Mouse (Mus musculus): ENCODE measurements around the gene Lrsam1. TPM values are rescaled to one million over a fixed set of nuclear protein-coding genes. Genes with fewer than 3 reads are reported as not detected.

Gene Lrsam1
- polyA plus RNA-seq, 1 experiment = 32.8 TPM

DNA sequence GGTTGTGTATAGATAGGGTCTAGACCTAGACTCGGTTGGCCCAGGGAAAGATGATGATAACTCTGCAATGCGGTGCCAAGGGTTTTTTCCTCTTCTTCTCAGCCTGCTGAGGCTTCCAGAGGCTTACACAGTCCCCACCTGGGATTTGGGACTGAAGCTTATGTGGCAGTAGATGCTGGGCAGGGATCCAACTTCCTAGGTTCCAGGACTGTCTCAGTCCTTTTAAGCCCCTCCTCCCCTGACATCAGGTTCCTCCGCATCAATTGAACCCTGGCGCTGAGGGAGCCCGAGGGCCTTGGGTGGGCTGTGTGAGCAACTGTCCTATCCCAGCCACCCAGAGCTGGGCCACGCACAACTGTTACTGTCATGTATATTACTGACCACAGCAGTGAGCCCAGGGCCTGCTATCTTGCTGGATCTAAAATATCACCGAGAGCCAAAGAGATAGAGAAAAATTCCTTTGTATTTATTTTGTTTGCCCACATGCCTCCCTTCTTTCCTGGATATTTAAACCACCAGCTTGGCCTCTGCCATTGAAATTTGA lies 49.7 kb downstream of the Lrsam1 start:
- WGBS = 69% methylated on average over 7 of the region's 7 CpGs
- Histone ChIP-seq H3K27ac (ENCODE audit: insufficient read depth, low read length) (no peak overlapping the region), H3K4me3 (replicated peaks; ENCODE audit: insufficient read depth, low read depth, low read length) (no peak overlapping the region), H3K27me3 (ENCODE audit: control insufficient read depth, insufficient read depth, low read length) (no peaks in the 10 kb centered on the region), H3K4me1 (ENCODE audit: control insufficient read depth, insufficient read depth, low read length) (peaks cover 9% of the 10 kb centered on the region)
- TF ChIP-seq POLR2A (IDR thresholded peaks at IDR 0.05; ENCODE audit: borderline replicate concordance, insufficient read depth, low read length) (no peak), CTCF (IDR thresholded peaks at IDR 0.05; ENCODE audit: borderline replicate concordance, insufficient read depth, low read depth, low read length) (no peak)
- no peak for DNase-seq

DNA sequence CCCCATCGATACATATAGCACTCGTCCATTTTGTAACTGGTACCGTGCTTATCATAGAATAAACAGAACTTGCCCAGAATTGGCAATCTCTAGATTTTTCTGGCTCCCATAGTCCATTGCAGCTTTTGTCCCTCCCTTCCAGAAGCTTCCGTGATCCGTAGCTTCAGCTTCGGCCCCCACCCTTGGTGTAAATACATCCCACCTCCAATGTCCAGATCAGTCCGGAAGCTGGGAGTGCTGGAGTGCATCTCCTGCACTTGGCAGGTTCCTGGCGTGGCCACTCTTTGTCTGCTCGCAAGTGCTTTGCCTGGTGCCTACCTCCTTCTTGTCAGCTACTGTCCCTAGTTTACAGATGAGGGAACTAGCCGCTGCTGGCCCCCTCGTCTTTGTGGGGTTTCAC lies 52.6 kb downstream of the Lrsam1 start:
- WGBS = 23% methylated on average over 11 of the region's 11 CpGs
- Histone ChIP-seq H3K4me1 (ENCODE audit: control insufficient read depth, insufficient read depth, low read length) (no peaks in the 10 kb centered on the region), H3K27ac (ENCODE audit: insufficient read depth, low read length) (0 out of 2 replicates have a peak overlapping the region, but pooled peaks have one; percentile 7), H3K27me3 (ENCODE audit: control insufficient read depth, insufficient read depth, low read length) (no peaks in the 10 kb centered on the region), H3K4me3 (replicated peaks; ENCODE audit: insufficient read depth, low read depth, low read length) (no peak overlapping the region)
- no peak for DNase-seq
- TF ChIP-seq POLR2A (IDR thresholded peaks at IDR 0.05; ENCODE audit: borderline replicate concordance, insufficient read depth, low read length) (no peak), CTCF (IDR thresholded peaks at IDR 0.05; ENCODE audit: borderline replicate concordance, insufficient read depth, low read depth, low read length) (no peak)

DNA sequence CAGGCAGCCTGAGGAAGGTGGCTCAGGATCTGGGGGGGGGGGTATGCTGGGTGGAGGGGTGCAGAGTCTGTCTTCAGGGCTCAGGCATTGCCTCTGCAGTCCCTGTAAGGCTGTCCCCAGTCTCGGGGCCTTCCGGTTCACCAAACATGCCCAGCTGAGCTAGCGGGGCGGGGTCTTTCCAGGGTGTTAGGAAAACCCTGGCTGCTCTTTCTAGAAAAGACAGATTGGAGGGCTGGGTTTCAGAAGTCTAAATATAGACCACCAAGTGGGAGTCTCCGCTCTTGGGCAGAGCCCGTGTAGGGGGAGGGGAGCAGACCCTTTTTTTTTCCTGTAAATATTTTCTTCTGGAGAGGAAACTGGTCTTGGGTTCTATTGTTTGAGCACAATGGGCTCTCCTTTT lies 53.1 kb downstream of the Lrsam1 start:
- Histone ChIP-seq H3K27me3 (ENCODE audit: control insufficient read depth, insufficient read depth, low read length) (no peaks in the 10 kb centered on the region), H3K27ac (ENCODE audit: insufficient read depth, low read length) (no peak overlapping the region), H3K4me1 (ENCODE audit: control insufficient read depth, insufficient read depth, low read length) (no peaks in the 10 kb centered on the region), H3K4me3 (replicated peaks; ENCODE audit: insufficient read depth, low read depth, low read length) (no peak overlapping the region)
- WGBS = 29% methylated on average over 6 of the region's 6 CpGs
- no peak for DNase-seq
- TF ChIP-seq POLR2A (IDR thresholded peaks at IDR 0.05; ENCODE audit: borderline replicate concordance, insufficient read depth, low read length) (no peak), CTCF (IDR thresholded peaks at IDR 0.05; ENCODE audit: borderline replicate concordance, insufficient read depth, low read depth, low read length) (no peak)

DNA sequence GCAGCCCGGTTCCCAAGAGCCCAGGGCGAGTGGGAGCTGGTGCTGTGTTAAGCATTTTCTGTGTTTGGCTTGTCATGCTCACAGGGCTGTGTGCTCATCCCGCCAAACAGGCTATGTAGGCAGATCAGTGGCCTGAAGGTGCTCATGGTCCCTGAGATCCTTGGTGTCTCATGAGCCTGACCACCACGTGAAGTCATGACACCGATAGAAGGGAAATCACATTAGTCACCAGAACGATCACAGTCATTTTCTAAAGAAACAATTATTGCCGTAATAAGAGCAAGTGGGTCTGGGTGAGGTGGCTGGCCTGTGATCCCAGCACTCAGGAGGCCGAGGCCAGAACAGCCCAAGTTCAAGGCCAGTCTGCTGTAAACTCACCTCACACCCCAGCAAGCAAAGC lies 54.0 kb downstream of the Lrsam1 start:
- no peak overlapping the region for H3K4me3 ChIP-seq (replicated peaks; ENCODE audit: insufficient read depth, low read depth, low read length)
- H3K27ac ChIP-seq (ENCODE audit: insufficient read depth, low read length) = no peak overlapping the region
- TF ChIP-seq POLR2A (IDR thresholded peaks at IDR 0.05; ENCODE audit: borderline replicate concordance, insufficient read depth, low read length) (no peak), CTCF (IDR thresholded peaks at IDR 0.05; ENCODE audit: borderline replicate concordance, insufficient read depth, low read depth, low read length) (no peak)
- no peak for DNase-seq
- H3K27me3 ChIP-seq (ENCODE audit: control insufficient read depth, insufficient read depth, low read length) = no peaks in the 10 kb centered on the region
- no peaks in the 10 kb centered on the region for H3K4me1 ChIP-seq (ENCODE audit: control insufficient read depth, insufficient read depth, low read length)
- WGBS = 79% methylated on average over 8 of the region's 8 CpGs

DNA sequence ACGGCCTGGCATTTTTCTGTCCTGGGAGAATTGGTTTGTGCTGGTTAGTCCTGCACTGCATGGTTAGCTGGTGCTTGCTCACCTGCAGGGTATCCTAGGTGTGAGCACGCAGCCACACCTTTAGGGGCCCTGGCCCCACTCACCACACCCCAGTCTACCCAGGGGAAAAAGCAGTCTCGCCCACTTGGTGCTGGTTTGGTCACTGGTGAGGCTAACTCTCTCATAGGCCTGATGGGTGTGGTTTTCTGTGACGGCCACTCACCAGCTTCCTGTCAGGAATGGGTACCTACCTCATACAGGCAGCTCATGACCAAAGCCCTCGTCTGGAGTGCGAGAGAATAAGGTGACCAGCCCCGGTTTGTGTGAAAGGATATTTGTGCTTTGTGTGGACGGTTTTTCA lies 56.1 kb downstream of the Lrsam1 start:
- Histone ChIP-seq H3K4me1 (ENCODE audit: control insufficient read depth, insufficient read depth, low read length) (no peaks in the 10 kb centered on the region), H3K27me3 (ENCODE audit: control insufficient read depth, insufficient read depth, low read length) (no peaks in the 10 kb centered on the region), H3K27ac (ENCODE audit: insufficient read depth, low read length) (no peak overlapping the region), H3K4me3 (replicated peaks; ENCODE audit: insufficient read depth, low read depth, low read length) (no peak overlapping the region)
- DNase-seq = no peak
- TF ChIP-seq POLR2A (IDR thresholded peaks at IDR 0.05; ENCODE audit: borderline replicate concordance, insufficient read depth, low read length) (no peak), CTCF (IDR thresholded peaks at IDR 0.05; ENCODE audit: borderline replicate concordance, insufficient read depth, low read depth, low read length) (no peak)
- 80% methylated on average over 8 of the region's 8 CpGs for WGBS

DNA sequence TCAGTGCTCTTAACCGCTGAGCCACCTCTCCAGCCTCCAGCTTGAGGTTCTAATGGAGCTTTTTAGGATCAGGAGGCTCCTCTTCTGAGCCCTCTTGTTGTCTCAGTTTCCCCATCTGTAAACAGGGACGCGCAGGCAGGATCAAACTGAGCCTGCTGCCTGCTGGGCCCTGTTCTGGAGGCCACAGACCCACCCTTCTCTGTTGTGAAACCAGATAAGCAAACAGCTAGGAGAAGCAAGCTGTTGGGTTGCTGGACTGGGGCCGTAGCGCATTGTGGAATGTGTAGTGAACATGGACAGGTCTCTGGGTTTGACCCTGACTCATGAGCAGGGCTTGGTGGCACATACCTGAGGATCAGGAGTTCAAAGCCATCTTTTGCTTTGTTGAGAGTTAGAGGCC lies 56.8 kb downstream of the Lrsam1 start:
- Histone ChIP-seq H3K4me3 (replicated peaks; ENCODE audit: insufficient read depth, low read depth, low read length) (no peak overlapping the region), H3K4me1 (ENCODE audit: control insufficient read depth, insufficient read depth, low read length) (no peaks in the 10 kb centered on the region), H3K27me3 (ENCODE audit: control insufficient read depth, insufficient read depth, low read length) (no peaks in the 10 kb centered on the region), H3K27ac (ENCODE audit: insufficient read depth, low read length) (no peak overlapping the region)
- 92% methylated on average over 5 of the region's 5 CpGs for WGBS
- TF ChIP-seq CTCF (IDR thresholded peaks at IDR 0.05; ENCODE audit: borderline replicate concordance, insufficient read depth, low read depth, low read length) = no peak
- TF ChIP-seq POLR2A (IDR thresholded peaks at IDR 0.05; ENCODE audit: borderline replicate concordance, insufficient read depth, low read length) = no peak
- no peak for DNase-seq

DNA sequence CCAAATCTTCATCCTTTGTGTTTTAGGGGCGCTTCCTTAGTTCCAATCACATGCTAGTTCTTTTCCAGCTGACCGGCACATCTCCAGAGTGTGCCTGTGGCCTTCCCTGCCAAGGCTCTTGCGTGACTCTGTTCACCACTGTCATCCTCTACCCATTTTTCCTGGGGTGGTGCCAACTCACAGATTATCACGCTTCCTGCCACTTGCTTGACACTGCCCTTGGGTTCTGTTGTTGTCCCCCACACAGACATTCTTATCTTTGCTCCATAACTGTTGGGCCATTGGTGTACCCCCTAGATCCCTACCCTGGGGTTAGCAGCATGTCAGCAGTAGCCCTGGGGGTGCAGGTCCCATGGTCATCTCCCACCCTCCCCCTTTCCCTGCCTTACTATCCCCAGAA lies 57.9 kb downstream of the Lrsam1 start:
- 78% methylated on average over 4 of the region's 4 CpGs for WGBS
- TF ChIP-seq CTCF (IDR thresholded peaks at IDR 0.05; ENCODE audit: borderline replicate concordance, insufficient read depth, low read depth, low read length) (no peak), POLR2A (IDR thresholded peaks at IDR 0.05; ENCODE audit: borderline replicate concordance, insufficient read depth, low read length) (no peak)
- no peak overlapping the region for H3K4me3 ChIP-seq (replicated peaks; ENCODE audit: insufficient read depth, low read depth, low read length)

DNA sequence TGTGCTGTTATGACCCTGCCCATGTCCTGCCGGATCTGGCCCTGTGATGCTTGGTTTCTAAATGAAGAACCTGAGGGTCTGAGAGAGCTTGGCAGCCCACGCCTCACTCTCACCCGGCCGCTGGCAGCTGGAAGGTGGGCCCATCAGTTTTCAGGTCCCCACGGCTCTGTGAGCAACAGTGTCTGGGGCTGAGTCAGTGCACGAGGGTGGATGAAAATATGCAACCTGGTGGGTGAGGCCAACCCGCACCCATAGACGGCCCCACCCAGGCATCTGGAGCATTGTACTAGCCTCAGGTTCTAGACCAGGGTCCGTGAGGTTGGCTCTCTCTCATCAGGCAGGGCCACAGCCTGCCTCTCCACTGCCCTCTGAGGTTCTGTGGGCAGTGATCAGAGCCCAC lies 59.3 kb downstream of the Lrsam1 start:
- 90% methylated on average over 9 of the region's 9 CpGs for WGBS

More for the DNA sequence above, 57.9 kb downstream of the Lrsam1 start:
- Histone ChIP-seq H3K4me1 (ENCODE audit: control insufficient read depth, insufficient read depth, low read length) (peaks cover 5% of the 10 kb centered on the region; the same call in 1 of the 2 replicates), H3K27ac (ENCODE audit: insufficient read depth, low read length) (no peak overlapping the region), H3K27me3 (ENCODE audit: control insufficient read depth, insufficient read depth, low read length) (no peaks in the 10 kb centered on the region)
- DNase-seq = no peak

More for the DNA sequence above, 59.3 kb downstream of the Lrsam1 start:
- Histone ChIP-seq H3K4me1 (ENCODE audit: control insufficient read depth, insufficient read depth, low read length) (peaks cover 7% of the 10 kb centered on the region), H3K27ac (ENCODE audit: insufficient read depth, low read length) (no peak overlapping the region), H3K27me3 (ENCODE audit: control insufficient read depth, insufficient read depth, low read length) (no peaks in the 10 kb centered on the region), H3K4me3 (replicated peaks; ENCODE audit: insufficient read depth, low read depth, low read length) (no peak overlapping the region)
- no peak for DNase-seq
- TF ChIP-seq CTCF (IDR thresholded peaks at IDR 0.05; ENCODE audit: borderline replicate concordance, insufficient read depth, low read depth, low read length) (no peak), POLR2A (IDR thresholded peaks at IDR 0.05; ENCODE audit: borderline replicate concordance, insufficient read depth, low read length) (no peak)

All from cerebellum, adult 2 months (tissue).